Mouse (Mus musculus) cerebellum, adult 8-10 months (tissue): Measurements from ENCODE around the gene Ifnb1.
"Not testable (repeated sequence)": the region's sequence is repeated elsewhere in the genome, so short reads cannot be mapped to it uniquely, and the experiment has no call there.

ENCODE experiments used
- DNase-seq: peaks from one replicate; pipeline ENCODE4 v3.0.0; 2022

The Ifnb1 gene

DNA sequence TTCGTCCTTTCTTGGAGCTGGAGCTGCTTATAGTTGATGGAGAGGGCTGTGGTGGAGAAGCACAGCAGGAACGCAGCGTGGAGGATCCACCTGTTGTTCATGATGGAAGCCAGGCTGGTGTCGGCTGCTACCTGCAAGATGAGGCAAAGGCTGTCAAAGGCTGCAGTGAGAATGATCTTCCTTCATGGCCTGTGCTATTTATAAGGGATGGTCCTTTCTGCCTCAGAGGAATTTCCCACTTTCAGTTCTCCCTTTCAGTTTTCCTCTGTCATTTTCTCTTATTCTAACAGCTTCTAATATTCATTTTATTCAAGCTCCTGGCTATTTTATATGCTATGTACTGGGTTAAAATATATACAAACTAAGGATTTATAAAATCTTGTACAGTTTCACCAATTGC is at the start of gene Ifnb1:
Gene Ifnb1 (minus strand): TSS at position 101 of the 400 bp plus-strand sequence.
- DNase-seq, result no peak

DNA sequence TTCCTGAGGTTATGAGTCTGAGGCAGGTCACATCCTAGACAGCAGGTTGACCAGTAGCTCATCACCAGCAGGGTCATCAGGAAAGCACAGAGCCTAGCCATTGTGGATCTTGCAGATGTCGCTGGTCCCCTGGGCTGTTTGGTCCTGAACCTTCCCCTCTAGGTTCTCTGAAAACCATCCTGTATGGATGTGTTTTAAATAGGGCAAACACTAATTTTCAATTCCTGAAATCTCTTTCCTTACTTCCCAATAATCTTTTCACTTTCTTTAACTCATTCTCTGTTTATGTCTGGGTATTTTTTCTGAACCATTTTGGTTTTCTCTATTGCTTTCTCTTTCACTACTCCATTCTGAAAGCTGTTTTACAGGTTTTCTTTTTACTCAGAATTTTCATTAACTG is 49.1 kb upstream of the Ifnb1 start, which contains the start of gene Ifna14:
Gene Ifna14 (minus strand): TSS at position 101 of the 400 bp plus-strand sequence.
- no peak for DNase-seq

DNA sequence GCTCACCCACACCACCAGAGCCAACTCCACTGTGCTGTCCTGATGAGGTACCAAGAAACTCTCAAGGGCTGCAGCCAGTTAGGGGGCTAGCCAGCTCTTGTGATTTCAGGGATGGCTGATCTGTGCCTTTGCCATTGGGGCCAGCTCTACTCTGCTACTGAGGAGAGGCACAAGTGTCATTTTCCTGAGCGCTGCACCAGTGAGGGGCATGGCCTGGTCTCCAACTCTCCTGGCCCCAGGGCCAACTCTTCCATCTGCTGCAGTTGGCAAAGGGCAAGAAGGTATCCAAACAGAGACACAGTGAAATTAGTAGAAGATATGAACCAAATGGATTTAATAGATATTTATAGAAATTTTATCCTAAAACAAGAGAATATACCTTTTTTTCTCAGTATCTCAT is 39.2 kb upstream of the Ifnb1 start:
- peak; percentile 46 for DNase-seq

DNA sequence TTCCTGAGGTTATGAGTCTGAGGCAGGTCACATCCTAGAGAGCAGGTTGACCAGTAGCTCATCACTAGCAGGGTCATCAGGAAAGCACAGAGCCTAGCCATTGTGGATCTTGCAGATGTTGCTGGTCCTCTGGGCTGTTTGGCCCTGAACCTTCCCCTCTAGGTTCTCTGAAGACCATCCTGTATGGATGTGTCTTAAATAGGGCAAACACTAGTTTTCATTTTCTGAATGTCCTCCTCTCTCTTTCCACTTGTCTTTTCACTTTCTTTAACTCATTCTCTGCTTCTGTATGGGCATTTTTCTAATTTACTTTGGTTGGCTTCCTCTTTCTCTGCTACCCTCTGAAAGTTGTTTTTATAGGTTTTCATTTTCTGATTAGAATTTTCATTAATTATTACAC is 35.6 kb upstream of the Ifnb1 start, which contains the start of gene Ifna15:
Gene Ifna15 (minus strand): TSS at position 101 of the 400 bp plus-strand sequence.
- DNase-seq, result not testable (repeated sequence)

DNA sequence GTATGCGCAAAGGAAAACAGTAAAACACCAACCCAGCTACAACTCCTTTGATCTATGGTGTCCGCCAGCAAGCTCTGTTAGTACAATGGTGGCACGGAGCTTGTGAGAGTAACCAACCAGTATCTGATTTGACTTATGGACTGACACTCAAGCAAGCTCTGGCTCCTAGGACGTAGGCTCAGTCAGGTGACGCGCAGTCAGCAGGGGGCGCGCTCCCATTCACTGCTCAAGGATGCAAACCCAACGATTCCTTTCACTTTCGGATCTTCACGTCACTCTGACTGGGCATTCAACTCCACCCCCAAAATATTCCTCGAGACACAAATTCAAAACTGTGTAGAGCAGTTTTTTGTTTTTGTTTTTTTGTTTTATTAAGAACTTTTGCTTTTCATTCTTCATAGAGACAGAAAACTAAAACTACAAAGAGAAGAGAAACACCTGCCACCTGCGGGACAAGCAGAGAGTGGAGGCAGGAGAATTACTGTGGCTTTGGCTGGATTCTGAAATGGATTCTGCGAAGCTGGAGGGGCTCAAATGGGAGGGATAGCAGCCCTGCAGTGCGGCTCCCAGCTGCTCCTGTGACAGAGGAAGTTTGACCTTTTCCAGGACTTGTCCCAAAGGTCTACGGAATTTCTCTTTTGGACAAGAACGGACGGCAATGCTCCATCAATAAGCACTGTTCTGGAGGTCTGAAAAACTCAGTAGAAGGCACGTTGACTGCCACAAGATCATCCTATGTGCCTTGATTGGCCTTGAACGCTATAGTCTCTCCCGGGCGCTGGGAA is 27.8 kb upstream of the Ifnb1 start:
- peak; percentile 52 for DNase-seq

DNA sequence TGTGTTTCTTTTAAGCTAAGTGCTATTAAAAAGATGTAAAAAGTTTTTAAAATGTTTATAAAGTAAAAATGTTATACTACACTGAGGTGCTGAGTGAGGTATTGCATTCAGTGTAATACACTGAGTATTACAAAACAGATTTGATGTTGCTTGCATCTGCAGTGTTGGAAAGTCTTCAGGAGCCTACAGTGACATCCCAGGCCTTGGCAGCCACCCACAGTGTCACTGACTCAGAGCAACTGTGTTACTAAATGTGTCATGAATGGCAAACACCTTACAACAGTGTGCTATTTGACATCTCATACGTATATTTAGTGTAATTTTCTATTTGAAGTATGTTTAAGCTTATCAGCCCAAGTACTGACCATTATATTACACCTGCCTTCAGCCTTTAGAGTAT is 25.4 kb upstream of the Ifnb1 start:
- DNase-seq, result peak; percentile 24

DNA sequence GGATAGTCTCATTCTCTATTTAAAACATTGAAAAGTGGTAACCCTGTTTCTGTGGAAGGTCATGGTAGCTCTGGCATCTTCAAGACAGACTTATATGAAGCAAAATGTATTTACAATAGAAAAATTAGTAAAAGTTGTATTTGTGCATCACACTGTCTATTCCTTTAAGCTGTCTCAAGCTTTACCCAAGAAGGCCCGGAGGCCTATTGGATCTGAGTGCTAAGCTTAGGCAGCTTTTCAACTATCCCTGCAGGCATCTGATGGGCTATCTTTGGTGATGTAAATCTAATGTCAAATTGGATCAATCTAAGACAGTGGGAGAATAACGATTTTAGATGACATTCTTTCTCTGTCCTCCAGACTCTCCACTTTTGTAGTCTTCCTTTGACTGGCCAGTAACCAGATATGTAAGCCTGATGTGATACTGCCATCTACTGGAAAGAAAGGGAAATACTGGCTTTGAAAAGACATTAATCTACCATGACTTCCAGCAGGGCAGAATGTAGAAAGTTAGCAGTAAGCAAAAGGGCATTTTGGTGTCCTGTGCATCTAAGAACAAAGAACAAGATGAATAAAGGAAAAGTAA is 21.2 kb upstream of the Ifnb1 start:
- no peak for DNase-seq

DNA sequence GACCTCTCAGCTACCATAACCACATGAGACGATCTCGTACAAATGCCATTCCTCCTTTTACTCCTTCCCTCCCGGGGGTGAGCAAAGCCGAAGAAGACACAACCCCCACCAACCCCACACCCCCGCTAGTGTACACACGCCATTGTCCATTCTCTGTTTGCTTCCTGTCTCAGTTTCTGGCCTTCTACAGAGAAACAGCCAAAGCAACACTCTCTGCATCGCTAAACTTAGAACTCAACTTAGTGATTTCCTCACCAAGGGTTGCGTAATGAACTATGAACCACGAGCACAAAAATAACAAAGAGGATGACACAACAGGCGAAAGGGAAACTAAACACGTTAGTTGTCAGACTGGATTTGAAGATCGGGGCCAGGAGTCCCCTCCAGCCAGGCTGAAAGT is 14.8 kb upstream of the Ifnb1 start:
- DNase-seq, result no peak

DNA sequence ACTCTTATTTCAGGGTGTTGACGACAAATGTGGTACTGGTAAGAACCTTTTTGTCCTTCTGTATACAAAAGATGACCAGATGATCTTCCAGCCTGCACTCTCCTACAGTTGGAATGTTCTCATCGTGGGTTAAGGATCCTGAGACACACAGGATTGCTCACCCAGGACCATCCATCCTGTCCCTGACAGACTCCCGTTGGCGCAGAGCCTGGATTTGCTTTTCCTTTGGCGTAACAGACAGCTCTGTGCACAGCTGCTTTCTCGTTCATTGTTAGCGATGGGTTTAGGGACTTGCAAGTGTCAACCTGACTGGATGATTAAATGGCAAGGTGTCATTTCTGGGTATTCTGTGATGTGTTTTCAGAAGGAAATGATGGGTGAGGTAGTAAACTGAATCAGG is 14.1 kb upstream of the Ifnb1 start:
- no peak for DNase-seq

DNA sequence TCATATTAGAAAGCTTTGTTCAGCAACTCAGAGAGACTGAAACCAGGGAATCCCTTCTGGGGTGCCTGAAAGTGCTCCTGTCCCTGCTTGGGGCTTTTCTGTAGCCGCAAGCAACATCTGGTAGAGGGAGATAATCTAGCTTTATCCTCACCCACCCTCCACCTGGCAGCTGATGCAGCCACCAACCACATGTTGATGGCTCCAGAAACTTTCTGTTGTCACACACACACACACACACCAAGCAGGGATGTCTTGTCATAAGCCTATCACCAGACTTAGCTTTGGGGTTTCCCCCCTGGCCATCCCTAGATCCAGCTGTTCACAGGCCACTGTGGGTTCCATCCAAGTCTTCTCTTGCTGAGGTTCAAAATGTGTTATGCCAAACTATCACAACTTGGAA is 13.2 kb upstream of the Ifnb1 start:
- DNase-seq, result no peak

DNA sequence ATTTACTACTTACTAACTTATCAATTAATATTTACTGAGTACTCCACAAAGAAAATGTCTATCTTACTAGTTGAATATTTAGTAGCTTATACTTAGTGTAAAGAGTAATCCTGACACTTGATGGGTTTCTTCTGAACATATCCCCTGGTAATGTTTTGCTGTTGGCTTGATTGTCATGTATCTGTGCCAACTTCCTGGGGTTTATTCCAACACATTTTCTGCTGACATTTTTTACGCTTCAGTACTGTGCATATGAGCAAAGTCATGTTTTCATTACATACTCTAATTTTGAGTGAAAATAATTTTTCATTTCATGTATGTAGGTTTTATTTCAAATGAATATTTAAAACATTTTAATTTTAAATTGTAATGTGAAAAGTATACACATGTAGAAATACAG is 12.3 kb upstream of the Ifnb1 start:
- no peak for DNase-seq

DNA sequence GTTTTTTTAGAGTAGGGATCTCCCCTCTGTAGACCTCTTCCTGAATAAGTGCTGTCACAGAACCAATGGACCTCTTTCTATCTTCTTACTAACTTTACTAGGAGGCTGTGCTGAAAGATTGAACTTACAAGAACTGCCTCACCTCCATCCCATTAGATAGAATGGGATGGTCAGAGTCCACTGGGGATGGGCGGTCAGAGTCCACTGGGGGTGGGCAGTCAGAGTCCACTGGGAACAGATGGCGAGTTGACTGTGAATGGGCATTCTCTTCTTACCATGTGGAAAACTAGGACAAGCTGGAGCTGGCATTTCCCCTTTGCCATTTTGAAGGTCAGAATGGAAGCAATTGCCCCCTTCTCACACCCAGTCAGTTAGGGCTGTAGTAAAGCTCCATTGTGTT is 10.9 kb upstream of the Ifnb1 start:
- no peak for DNase-seq

DNA sequence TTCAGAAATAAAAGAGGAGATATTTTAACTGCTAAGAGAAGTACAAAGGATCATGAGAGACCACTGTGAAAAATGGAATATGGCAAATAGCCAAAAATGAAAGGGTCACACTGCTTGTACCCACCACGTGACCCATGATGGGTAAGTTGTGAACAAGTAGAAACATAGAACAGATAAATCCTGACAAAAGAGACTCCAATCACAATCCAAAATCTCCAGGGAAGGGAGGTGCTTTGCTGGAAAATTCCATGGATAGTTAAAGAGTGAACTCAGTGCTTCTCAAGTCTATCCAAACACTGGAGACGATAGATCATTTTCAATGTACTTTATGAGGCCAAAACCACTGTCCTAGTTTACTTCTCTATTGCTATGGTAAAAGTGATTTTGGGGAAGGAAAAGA is 8.3 kb upstream of the Ifnb1 start:
- no peak for DNase-seq

DNA sequence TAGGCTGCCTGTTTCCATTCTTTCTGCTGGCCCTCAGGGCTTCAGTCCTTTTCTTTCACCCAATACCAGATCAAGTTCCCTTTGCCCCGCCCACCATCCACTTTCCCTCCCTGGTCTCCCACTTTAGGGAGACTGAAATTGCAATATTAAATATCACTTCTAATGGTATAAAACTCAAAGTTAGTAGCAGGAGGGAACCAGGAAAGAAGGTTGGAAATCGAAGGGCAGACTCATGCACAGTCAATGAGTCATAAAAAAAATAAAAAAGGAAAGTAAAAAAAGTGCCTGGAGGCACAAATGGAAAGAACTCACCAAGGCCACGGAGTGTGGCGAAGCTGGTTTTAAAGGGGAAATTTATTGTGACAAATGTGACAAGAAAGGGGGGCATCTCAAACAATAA is 7.7 kb upstream of the Ifnb1 start:
- DNase-seq, result no peak

DNA sequence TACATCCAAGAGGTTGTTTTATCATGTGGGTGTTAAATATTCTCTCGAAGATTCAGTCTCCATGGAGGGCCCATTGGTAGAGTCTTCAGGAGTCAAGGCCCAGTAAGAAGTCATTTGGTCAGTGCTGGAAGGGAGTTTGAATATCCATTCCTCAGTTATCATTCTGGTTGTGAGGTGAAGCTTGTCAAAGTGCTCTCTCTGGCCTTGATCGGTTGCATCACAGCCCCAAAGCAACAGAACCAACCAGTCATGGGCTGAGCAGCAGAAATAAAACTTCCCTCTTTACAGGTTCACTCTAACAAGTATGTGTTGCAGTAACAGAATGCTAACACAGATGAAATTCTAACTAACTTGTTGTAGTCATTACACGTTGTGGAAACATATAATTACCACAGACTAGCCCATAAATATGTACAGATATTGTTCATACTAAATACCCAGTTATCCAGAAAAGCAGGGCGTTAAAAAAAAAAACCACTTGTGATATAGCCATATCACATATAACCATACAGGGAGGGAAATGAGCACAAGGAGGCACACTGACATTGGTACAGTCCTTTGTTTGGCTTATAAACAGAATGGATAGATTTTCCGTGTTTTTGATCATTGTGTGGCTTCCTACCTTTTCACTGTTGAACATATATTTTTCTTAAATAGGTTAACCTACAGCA is 3.9 kb upstream of the Ifnb1 start:
- DNase-seq, result no peak

DNA sequence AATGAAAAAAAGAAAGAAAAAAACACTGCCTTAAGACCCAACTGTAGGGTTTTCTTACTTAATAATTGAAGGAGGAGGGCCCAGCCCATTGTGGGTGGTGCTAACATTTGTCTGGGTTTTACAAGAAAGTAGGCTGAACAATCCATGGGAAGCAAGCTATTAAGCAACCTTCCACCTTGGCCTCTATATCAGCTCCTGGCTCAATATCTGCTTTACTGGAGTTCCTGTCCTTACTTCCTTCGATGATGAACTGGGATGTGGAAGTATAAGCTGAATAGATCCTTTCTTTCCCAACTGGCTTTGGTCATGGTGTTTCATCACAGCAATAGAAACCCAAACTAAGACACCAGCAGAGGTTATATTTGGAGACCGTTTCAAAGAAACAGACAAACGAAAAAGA is 2.8 kb upstream of the Ifnb1 start:
- no peak for DNase-seq

DNA sequence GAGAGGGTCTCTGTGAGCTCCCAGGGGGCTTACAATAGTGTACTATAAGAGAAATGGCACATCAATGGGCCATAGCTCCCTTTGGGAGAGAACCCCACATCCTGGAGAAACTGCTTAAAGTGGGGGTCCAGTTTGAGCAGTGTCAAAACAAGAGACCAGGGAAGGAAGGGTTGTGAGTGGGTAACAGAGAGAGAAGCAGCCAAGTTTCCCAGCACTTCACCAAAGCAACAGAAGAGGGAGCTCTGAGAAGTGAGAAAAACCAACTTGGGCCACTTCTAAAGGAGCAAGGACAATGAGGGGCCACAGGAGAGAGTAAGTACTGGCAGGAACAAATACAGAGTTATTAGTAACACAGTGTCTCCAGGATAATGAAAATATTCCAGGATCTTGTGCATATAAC is 667 bp upstream of the Ifnb1 start:
- no peak for DNase-seq

DNA sequence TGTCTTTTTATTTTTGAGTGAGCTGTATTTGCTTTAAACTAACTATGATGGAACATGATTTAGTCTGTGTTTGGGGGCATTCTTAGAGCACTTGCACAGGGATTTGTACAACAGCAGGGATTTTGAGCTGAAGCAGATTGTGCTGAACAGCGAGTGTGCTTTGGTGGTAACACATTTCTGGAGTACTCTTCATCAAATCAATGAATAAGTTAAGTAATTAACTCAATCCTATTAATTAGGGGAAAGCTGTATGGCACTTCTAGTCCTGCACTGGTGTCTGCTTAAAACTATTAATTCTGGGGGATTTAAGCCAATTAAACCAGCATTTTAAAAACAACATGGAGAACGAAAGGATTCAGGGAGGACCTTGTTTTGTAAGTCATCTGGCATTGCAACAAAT is 4.6 kb downstream of the Ifnb1 start:
- no peak for DNase-seq

DNA sequence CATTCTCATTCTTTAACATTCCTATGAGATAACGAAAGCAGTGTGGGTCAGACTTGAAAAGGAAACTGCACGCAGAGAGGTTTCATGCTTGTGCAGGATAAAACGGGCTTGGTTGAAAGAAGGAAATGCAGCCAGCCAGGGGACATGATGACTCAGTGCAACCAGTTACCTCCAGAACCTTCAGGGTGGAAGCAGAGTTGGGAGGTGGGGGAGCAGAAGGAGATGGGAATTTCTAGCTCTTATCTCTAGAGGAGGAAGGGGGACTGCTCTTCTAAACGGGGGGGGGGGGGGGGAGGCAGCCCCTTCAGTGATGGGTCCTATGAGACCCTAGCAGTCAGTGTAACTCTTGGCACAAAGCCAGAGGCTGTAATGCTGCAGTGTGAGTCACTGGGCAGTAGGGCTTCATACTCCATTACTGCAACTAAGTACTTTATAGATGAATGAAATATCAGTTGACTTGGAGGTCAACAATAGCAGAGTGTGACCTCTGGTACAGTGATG is 6.8 kb downstream of the Ifnb1 start:
- DNase-seq, result no peak

DNA sequence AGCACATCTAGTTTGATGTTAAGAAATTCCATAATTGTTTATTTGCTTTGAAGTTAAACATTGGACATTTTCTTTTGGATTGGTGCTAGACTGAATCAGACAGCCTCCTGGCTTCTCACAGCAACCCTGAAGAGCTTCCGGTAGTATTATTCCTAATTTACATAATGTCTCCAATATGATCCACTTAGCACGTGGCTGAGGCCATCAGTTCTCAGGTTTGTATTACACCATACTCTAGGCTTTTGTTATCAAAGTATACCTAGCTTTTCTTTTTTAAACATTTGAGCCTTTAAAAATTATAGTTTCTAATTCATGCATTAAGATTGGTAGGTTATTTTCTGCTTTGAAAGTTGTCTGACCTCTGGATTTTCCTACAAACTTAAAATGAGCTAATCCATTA is 7.3 kb downstream of the Ifnb1 start:
- no peak for DNase-seq

DNA sequence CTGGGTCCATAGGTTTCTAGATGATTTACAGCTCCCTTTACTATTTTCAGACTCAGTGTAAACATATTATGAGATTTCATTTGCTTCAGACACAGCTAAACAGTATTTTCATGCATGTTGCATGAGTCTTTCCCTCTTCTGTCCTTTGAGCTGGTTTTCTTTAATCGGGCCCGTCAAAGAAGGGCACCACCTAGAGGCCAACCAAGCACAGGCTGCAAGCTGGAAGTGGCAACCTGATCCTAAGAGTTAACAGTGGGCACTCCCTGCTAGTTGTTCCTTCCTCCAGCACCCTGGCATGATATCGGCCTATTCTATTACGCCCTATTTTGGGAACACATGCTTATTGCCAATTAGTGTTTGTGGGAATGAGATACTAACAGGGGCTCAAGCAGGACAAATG is 8.2 kb downstream of the Ifnb1 start:
- no peak for DNase-seq

DNA sequence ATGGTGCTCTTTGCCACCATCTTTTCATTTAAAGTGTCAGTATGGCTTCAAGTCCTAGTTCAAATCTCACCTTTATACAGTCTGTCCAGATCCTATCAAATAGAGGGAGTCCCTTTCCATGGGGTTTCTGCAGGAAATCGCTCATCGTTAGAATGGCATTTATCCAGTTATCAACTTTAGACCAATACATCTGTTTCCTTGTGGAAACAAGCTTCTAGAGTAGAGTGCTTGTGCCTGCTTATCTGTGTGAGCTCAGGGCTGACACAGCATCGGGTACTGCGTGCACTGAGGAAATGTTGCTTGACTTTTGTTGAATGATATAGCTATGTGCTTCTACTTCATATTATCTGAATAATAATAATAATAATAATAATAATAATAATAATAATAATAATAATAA is 8.8 kb downstream of the Ifnb1 start:
- DNase-seq, result no peak

DNA sequence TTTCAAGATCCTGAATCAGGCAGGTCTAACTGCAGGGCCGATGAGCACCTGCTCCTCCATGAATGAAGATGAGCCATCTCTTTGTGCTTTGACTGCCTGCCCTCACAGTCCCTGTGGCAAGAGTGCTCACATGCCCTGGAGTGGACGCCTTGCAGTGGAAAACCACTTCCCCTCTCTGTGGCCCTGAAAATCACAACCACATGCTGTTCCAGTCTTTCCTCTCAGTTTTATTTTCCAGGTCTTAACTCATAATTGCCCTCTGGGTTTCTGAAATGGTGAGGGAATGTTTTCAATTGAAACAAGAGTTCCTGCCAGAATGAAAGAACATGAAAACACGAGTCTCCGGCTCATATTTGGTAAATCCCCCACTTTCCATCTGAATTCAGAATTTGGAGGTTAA is 18.8 kb downstream of the Ifnb1 start:
- no peak for DNase-seq

DNA sequence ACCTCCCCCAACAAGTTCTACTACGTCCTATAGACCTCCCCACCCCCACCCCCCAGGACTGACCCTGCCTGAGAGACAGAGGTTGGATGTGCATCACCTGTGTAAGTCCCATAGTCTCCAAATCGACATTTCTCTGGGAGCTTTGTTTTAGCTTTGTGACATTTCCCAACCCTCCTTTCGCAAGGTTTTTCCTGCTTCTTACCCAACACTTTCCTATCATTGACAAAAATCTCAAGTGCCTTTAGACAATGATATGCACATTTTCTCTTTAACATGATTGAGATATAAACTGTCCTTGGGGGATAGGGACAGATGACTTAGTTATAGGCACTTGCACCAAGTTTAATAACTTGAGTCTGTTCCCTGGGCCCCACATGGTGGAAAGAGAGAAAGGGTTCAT is 21.3 kb downstream of the Ifnb1 start:
- no peak for DNase-seq
